Mouse (Mus musculus): Measurements from ENCODE around the gene Gm12169. TPM values are rescaled to one million over a fixed set of nuclear protein-coding genes. Genes with fewer than 3 reads are reported as not detected.

Gm12169 gene
- polyA plus RNA-seq, 1 experiment = not detected

DNA sequence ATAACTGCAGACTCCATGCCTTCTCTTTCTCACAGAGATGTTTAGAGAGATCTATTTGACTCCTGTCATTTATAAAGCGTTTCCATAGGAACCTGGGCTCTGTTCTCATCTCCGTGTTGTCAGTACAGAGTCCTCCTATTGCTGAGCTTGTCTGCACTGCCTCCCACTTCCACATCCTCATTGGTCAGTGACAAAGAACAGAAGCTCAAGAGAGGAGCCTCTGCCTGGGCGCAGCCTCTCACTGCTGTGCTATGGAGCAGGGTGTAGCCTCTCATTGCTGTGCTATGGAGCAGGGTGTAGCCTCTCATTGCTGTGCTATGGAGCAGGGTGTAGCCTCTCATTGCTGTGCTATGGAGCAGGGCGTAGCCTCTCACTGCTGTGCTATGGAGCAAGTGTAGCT is 25.7 kb downstream of the Gm12169 start:
- no peak for TF ChIP-seq CTCF (IDR thresholded peaks at IDR 0.05; ENCODE audit: borderline replicate concordance, extremely low read depth, insufficient read depth, insufficient read length)
- no peak for TF ChIP-seq POLR2A (IDR thresholded peaks at IDR 0.05; ENCODE audit: borderline replicate concordance, extremely low read depth, insufficient read depth, insufficient read length, poor library complexity, severe bottlenecking)
- no peak for DNase-seq (ENCODE audit: low read depth)

DNA sequence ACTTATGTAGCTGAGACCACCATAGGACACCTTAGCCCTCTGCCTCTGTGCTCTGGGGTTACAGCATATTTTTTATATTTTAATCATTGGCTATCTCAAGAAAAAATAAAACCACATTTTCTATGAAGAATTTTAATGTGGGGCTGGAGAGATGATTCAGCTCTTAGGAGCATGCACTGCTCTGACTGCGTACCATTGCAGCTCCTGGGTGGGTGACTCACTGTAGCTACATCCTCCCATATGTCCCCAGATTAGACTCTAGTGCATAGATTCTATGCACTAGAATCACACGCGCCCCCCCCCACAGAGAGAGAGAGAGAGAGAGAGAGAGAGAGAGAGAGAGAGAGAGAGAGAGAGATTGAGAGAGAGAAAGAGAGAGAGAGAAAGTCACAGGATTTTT is 28.7 kb downstream of the Gm12169 start:
- TF ChIP-seq POLR2A (IDR thresholded peaks at IDR 0.05; ENCODE audit: borderline replicate concordance, extremely low read depth, insufficient read depth, insufficient read length, poor library complexity, severe bottlenecking) = no peak
- no peak for TF ChIP-seq CTCF (IDR thresholded peaks at IDR 0.05; ENCODE audit: borderline replicate concordance, extremely low read depth, insufficient read depth, insufficient read length)
- DNase-seq (ENCODE audit: low read depth) = no peak

DNA sequence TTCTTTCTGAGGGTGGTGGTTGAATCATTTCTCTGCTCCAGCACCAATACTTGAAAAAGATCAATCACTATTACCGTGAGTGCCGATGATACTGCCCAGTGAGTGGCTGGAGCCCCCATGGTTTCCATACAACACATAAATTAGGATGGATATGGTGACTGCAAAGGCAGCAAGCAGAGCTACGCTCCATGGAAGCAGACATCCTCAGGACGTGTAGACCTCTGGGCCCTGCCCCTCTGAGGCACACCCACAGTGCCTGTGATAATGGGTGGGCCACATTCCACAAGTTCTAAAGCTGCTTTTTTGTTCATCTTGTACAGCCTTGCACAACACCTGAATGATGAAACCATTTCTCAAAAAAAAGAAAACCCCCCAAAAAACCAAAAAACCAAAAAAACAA is 37.1 kb downstream of the Gm12169 start:
- DNase-seq (ENCODE audit: low read depth) = no peak
- TF ChIP-seq POLR2A (IDR thresholded peaks at IDR 0.05; ENCODE audit: borderline replicate concordance, extremely low read depth, insufficient read depth, insufficient read length, poor library complexity, severe bottlenecking) (no peak), CTCF (IDR thresholded peaks at IDR 0.05; ENCODE audit: borderline replicate concordance, extremely low read depth, insufficient read depth, insufficient read length) (no peak)

DNA sequence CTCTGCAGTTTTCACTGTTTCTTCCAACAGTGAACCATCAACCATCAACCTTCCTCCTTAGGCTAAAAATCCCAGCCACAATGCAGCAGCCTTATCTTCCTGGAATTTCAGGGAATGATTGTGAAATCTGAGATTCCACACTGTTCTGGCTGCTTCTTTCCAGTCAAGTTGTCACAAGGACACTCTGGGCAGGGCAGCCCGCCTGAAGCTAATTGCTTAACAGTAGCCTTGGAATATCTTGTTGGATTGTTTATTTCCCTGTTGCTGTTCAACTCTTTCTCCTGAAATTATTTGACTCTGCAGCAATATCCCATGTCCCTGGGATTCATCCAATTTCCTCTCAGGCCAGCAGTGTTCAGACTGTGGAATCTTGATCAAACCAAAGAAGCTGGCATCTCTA is 40.7 kb downstream of the Gm12169 start:
- TF ChIP-seq POLR2A (IDR thresholded peaks at IDR 0.05; ENCODE audit: borderline replicate concordance, extremely low read depth, insufficient read depth, insufficient read length, poor library complexity, severe bottlenecking) = no peak
- no peak for TF ChIP-seq CTCF (IDR thresholded peaks at IDR 0.05; ENCODE audit: borderline replicate concordance, extremely low read depth, insufficient read depth, insufficient read length)
- DNase-seq (ENCODE audit: low read depth) = no peak

- DNase-seq (ENCODE audit: low read depth) = no peak
- TF ChIP-seq CTCF (IDR thresholded peaks at IDR 0.05; ENCODE audit: borderline replicate concordance, extremely low read depth, insufficient read depth, insufficient read length) = no peak
Measured at GRCm38 (mm10) chr11:46565967-46566366, 42.0 kb downstream of the Gm12169 start.

DNA sequence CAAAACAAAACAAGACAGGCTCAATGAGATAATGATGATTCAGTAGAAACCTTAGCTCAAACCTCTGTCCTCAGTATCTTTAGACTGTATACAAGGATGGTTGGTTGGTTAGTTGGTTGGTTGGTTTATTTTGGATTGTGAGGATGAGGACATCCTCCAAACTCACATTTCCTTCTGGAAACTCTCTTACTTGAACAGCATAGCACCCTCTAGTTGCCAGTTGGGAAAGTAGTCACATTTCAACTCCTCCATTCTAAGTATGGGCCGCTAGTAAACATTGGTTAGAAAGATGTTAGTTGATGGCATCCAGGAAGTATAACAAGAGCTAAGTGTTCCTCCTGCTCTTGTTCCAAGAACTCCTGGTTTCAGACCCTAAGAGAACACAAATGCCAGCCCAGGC is 45.1 kb downstream of the Gm12169 start:
- TF ChIP-seq POLR2A (IDR thresholded peaks at IDR 0.05; ENCODE audit: borderline replicate concordance, extremely low read depth, insufficient read depth, insufficient read length, poor library complexity, severe bottlenecking) (no peak), CTCF (IDR thresholded peaks at IDR 0.05; ENCODE audit: borderline replicate concordance, extremely low read depth, insufficient read depth, insufficient read length) (no peak)
- DNase-seq (ENCODE audit: low read depth) = no peak

GRCm38 (mm10) chr11:46571327-46571726 is 47.3 kb downstream of the Gm12169 start, which contains the start of gene BC053393:
TSS of gene BC053393 (plus strand) at chr11:46571536.
- no peak for TF ChIP-seq CTCF (IDR thresholded peaks at IDR 0.05; ENCODE audit: borderline replicate concordance, extremely low read depth, insufficient read depth, insufficient read length)
- no peak for DNase-seq (ENCODE audit: low read depth)

DNA sequence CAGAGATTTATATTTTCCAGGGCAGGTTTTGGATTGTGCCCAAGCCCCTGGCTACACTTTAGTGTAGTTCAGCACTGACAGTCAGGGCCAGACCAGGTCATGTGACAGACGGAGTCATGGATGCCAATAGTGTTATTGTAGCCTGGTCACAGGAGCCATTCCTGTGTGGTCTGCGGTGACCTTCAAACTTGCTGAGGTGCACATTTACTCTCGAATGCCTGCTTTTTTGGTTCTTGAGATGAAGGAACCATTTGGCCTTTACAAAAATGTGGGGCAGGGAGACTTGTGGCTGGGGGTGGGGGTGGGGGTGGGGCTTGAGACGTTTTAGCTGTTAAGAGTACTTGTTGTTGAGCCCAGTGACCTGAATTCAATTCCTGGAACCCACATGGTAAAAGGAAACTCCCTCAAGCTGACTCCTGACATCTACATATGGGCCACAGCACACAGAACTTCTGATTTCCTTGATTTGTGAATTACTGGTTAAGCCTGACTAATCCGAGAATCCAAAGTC is 54.8 kb downstream of the Gm12169 start:
- TF ChIP-seq CTCF (IDR thresholded peaks at IDR 0.05; ENCODE audit: borderline replicate concordance, extremely low read depth, insufficient read depth, insufficient read length) (no peak), POLR2A (IDR thresholded peaks at IDR 0.05; ENCODE audit: borderline replicate concordance, extremely low read depth, insufficient read depth, insufficient read length, poor library complexity, severe bottlenecking) (no peak)
- DNase-seq (ENCODE audit: low read depth) = no peak

DNA sequence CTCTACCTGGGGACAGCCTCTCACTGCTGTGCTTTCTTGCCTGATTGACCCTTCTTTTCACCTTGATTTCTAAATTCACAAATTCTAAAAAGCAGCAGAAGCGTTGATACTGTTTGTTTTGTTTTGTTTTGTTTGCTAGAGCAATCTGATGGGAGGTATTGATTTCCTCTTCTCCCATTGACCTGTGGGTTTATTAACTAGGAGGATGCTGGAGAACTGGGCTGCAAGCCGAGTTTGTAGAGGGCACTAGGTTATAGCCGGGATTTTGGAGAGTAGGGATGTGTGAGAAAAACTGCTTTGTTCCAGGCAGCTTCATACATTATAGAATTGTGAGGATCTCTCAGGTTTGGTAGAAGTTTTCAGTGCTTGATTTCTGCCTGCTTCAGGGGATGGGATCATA is 56.4 kb downstream of the Gm12169 start:
- TF ChIP-seq CTCF (IDR thresholded peaks at IDR 0.05; ENCODE audit: borderline replicate concordance, extremely low read depth, insufficient read depth, insufficient read length) = no peak
- no peak for TF ChIP-seq POLR2A (IDR thresholded peaks at IDR 0.05; ENCODE audit: borderline replicate concordance, extremely low read depth, insufficient read depth, insufficient read length, poor library complexity, severe bottlenecking)
- DNase-seq (ENCODE audit: low read depth) = no peak

GRCm38 (mm10) chr11:46582741-46583140 is 58.7 kb downstream of the Gm12169 start:
- no peak for DNase-seq (ENCODE audit: low read depth)
- TF ChIP-seq POLR2A (IDR thresholded peaks at IDR 0.05; ENCODE audit: borderline replicate concordance, extremely low read depth, insufficient read depth, insufficient read length, poor library complexity, severe bottlenecking) = no peak
- no peak for TF ChIP-seq CTCF (IDR thresholded peaks at IDR 0.05; ENCODE audit: borderline replicate concordance, extremely low read depth, insufficient read depth, insufficient read length)

Other genes starting within 250 kb of the Gm12169 start
- gene Cyfip2, start 211.4 kb upstream of the Gm12169 start, polyA plus RNA-seq (2012; rRNA removed) = 35.9 and 75.9 TPM in 2 replicates
- 0.04 and 0.05 TPM in 2 replicates for gene Itk, start 134.7 kb upstream of the Gm12169 start, polyA plus RNA-seq (2012; rRNA removed)
- not detected in 2 replicates for gene Fam71b, start 127.7 kb upstream of the Gm12169 start, polyA plus RNA-seq (2012; rRNA removed)
- 37.1 and 45.2 TPM in 2 replicates for gene Med7, start 87.3 kb upstream of the Gm12169 start, polyA plus RNA-seq (2012; rRNA removed)
- 0.10 and 0.19 TPM in 2 replicates for gene Havcr2, start 69.3 kb upstream of the Gm12169 start, polyA plus RNA-seq (2012; rRNA removed)
- 0.03 TPM in 1 of 2 replicates, not detected in the other for gene BC053393, start 47.3 kb downstream of the Gm12169 start, polyA plus RNA-seq (2012; rRNA removed)
- not detected in 2 replicates for gene Dppa1, start 105.0 kb downstream of the Gm12169 start, polyA plus RNA-seq (2012; rRNA removed)
- gene Timd2, start 182.8 kb downstream of the Gm12169 start, polyA plus RNA-seq (2012; rRNA removed) = 0.20 TPM in 1 of 2 replicates, not detected in the other
- 0.12 TPM in 1 of 2 replicates, not detected in the other for gene Havcr1, start 210.9 kb downstream of the Gm12169 start, polyA plus RNA-seq (2012; rRNA removed)